Mouse (Mus musculus) intestine, embryonic 16.5 days (tissue): ENCODE results near the gene Naa38. TPM values are rescaled to one million over a fixed set of nuclear protein-coding genes. Genes with fewer than 3 reads are reported as not detected.
A peak's percentile ranks its signal among the peaks of the same experiment; 100 is the strongest.

Experiments
- ATAC-seq: fragments of 200-750 bp; cut with Nextera tagmentation; 2 replicates; pipeline ENCODE4 v1.8.0; 2017; ENCODE audit warnings: moderate TSS enrichment, moderate library complexity
- H3K27ac ChIP-seq: fragments of 300-500 bp; sonication (generic); 2 replicates; pipeline ENCODE4 v1.5.1; 2014; ENCODE audit warnings: mild to moderate bottlenecking, low read length
- H3K27me3 ChIP-seq: fragments of 300-500 bp; sonication (generic); replicated peaks from 2 replicates; pipeline ENCODE4 v1.6.1; 2014; ENCODE audit warnings: low read length, control low read depth, mixed read lengths; ENCODE audit not compliant: control insufficient read depth, insufficient read depth
- H3K36me3 ChIP-seq: fragments of 300-500 bp; sonication (generic); 2 replicates; pipeline ENCODE4 v1.6.1; 2014; ENCODE audit warnings: low read length, control low read depth; ENCODE audit not compliant: control insufficient read depth, insufficient read depth
- H3K4me1 ChIP-seq: fragments of 300-500 bp; sonication (generic); 2 replicates; pipeline ENCODE4 v1.6.1; 2014; ENCODE audit warnings: low read length, control low read depth, mixed read lengths; ENCODE audit not compliant: control insufficient read depth, insufficient read depth
- H3K4me2 ChIP-seq: fragments of 300-500 bp; sonication (generic); 2 replicates; pipeline ENCODE4 v1.6.1; 2014; ENCODE audit warnings: low read depth, low read length, control low read depth
- H3K4me3 ChIP-seq: fragments of 300-500 bp; sonication (generic); 2 replicates; pipeline ENCODE4 v1.5.1; 2014; ENCODE audit warnings: mild to moderate bottlenecking, low read length
- H3K9ac ChIP-seq: fragments of 300-500 bp; sonication (generic); 2 replicates; pipeline ENCODE4 v1.6.1; 2014; ENCODE audit warnings: low read depth, low read length
- H3K9me3 ChIP-seq: fragments of 300-500 bp; sonication (generic); 2 replicates; pipeline ENCODE4 v1.6.1; 2016; ENCODE audit warnings: low read length, control low read depth; ENCODE audit not compliant: control insufficient read depth
- WGBS: fragments of 180-500 bp; shearing (Covaris S2); extraction: QIAGEN DNeasy Blood & Tissue Kit; methylation state at CpG from one replicate; pipeline ENCODE4 v1.1.7; 2014; 5-methylcytosine and 5-hydroxymethylcytosine counted together
- polyA plus RNA-seq: library from polyadenylated mRNA; unstranded; fragments of >200 nt; fragmentation: Nextera tagmentation; extraction: Ambion mirVana; gene quantifications from 2 replicates; pipeline ENCODE4 v1.2.1, GENCODE M21; 2015

The Naa38 gene
- polyA plus RNA-seq, 1 experiment from 2014 or later: 170 TPM

DNA sequence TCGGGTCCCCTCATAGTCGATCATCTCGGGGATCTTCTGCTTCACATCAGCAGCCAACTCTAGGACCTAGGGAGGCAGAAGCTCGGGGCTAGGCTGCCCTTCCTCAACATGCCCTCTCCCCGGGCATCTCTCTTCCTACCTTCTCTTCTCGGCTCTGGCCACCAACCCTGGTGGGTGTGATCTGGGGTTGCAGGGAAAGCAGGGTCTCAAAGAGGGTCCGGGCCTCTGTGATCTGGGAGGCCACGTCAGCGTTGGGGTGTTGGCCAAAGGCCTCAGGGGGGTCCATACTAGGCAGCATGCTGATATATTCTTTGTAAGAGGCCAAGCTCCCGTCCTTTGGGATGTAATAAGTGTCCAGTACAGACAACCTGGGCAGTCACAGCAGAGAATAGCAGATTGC is 27.6 kb downstream of the Naa38 start:
- H3K4me2 ChIP-seq: 0 out of 2 replicates have a peak overlapping the region, but pooled peaks have one; percentile 21

GRCm38 (mm10) chr11:69423885-69424284 is 28.6 kb downstream of the Naa38 start:
- Histone ChIP-seq H3K9me3 (no peaks in the 10 kb centered on the region), H3K27ac (peak overlapping the region; percentile 43), H3K4me3 (no peak overlapping the region), H3K4me2 (0 out of 2 replicates have a peak overlapping the region, but pooled peaks have one; percentile 18), H3K27me3 (peaks cover 6% of the 10 kb centered on the region; the same call in 1 of the 2 replicates), H3K36me3 (no peaks in the 10 kb centered on the region), H3K9ac (0 out of 2 replicates have a peak overlapping the region, but pooled peaks have one; percentile 11), H3K4me1 (peaks cover 13% of the 10 kb centered on the region)
- peak; percentile 56 for ATAC-seq
- 50% methylated on average over 6 of the region's 6 CpGs for WGBS

More for the DNA sequence above, 27.6 kb downstream of the Naa38 start:
- Histone ChIP-seq H3K4me3 (no peak overlapping the region), H3K27me3 (peaks cover 6% of the 10 kb centered on the region; the same call in 1 of the 2 replicates), H3K9me3 (no peaks in the 10 kb centered on the region), H3K9ac (no peak overlapping the region), H3K27ac (no peak overlapping the region), H3K4me1 (peaks cover 12% of the 10 kb centered on the region; the same call in 1 of the 2 replicates), H3K36me3 (no peaks in the 10 kb centered on the region)
- ATAC-seq: no peak
- 92% methylated on average over 10 of the region's 10 CpGs for WGBS

GRCm38 (mm10) chr11:69426246-69426645 is 31.0 kb downstream of the Naa38 start:
- no peak for ATAC-seq
- H3K9me3 ChIP-seq: no peaks in the 10 kb centered on the region
- no peak overlapping the region for H3K27ac ChIP-seq
- H3K4me2 ChIP-seq: no peak overlapping the region
- H3K27me3 ChIP-seq: peaks cover 4% of the 10 kb centered on the region; the same call in 1 of the 2 replicates
- no peaks in the 10 kb centered on the region for H3K36me3 ChIP-seq
- H3K4me1 ChIP-seq: peaks cover 13% of the 10 kb centered on the region
- no peak overlapping the region for H3K9ac ChIP-seq
- 80% methylated on average over 2 of the region's 2 CpGs for WGBS
- no peak overlapping the region for H3K4me3 ChIP-seq

- peak; percentile 51 for ATAC-seq
- no peak overlapping the region for H3K4me3 ChIP-seq
- H3K27me3 ChIP-seq: no peaks in the 10 kb centered on the region
- H3K9ac ChIP-seq: no peak overlapping the region
- H3K36me3 ChIP-seq: no peaks in the 10 kb centered on the region
- no peak overlapping the region for H3K4me2 ChIP-seq
- no peak overlapping the region for H3K27ac ChIP-seq
- 14% methylated on average over 4 of the region's 4 CpGs for WGBS
- no peaks in the 10 kb centered on the region for H3K9me3 ChIP-seq
- peaks cover 15% of the 10 kb centered on the region for H3K4me1 ChIP-seq
These were observed 33.5 kb downstream of the Naa38 start for GRCm38 (mm10) chr11:69428751-69429150.

DNA sequence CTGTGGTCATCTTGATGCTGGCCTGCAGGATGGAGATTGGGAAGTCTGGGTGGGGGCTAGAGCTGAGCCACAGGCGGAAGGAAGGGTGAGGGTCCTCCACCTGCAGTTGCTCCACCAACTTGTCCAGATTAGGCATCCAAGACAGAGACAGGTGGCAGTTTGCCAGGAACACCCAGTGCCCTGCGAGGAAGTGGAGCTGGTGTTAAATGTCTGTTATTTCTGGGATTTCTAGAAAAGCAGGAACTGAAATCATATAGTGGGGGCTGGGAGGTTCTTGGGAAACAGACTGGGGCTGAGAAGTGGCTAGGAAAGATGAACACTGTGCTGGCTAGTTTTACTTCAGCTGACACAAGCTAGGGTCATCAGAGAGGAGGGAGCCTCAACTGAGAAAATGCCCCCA is 34.0 kb downstream of the Naa38 start:
- Histone ChIP-seq H3K4me3 (no peak overlapping the region), H3K9me3 (no peaks in the 10 kb centered on the region), H3K27me3 (no peaks in the 10 kb centered on the region), H3K36me3 (no peaks in the 10 kb centered on the region), H3K9ac (no peak overlapping the region), H3K4me1 (peaks cover 12% of the 10 kb centered on the region), H3K27ac (no peak overlapping the region), H3K4me2 (no peak overlapping the region)
- 34% methylated on average over 2 of the region's 2 CpGs for WGBS
- no peak for ATAC-seq

DNA sequence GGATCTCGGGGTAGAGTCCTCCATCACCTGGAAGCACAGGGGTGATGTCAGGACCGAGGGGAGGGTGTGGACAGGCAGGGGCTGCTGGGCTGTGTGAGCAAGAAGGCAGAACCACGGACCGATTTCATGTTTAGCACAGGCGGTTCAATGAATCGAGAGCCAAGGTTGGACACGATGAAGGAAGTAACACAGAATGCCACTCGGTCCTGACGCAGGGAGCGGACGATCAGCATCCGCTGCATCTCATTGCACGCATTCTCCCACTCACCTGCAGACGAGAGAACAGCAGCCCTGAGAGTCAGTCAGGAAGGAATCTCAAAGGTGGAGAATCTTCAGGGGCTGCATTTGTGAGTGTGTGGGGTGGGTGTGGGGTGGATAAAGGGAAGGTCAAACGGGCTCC is 35.3 kb downstream of the Naa38 start:
- no peaks in the 10 kb centered on the region for H3K36me3 ChIP-seq
- no peaks in the 10 kb centered on the region for H3K27me3 ChIP-seq
- H3K9me3 ChIP-seq: no peaks in the 10 kb centered on the region
- no peak overlapping the region for H3K9ac ChIP-seq
- H3K27ac ChIP-seq: no peak overlapping the region
- no peak for ATAC-seq
- no peak overlapping the region for H3K4me3 ChIP-seq
- no peak overlapping the region for H3K4me2 ChIP-seq
- H3K4me1 ChIP-seq: peaks cover 12% of the 10 kb centered on the region
- WGBS: 91% methylated on average over 15 of the region's 15 CpGs

DNA sequence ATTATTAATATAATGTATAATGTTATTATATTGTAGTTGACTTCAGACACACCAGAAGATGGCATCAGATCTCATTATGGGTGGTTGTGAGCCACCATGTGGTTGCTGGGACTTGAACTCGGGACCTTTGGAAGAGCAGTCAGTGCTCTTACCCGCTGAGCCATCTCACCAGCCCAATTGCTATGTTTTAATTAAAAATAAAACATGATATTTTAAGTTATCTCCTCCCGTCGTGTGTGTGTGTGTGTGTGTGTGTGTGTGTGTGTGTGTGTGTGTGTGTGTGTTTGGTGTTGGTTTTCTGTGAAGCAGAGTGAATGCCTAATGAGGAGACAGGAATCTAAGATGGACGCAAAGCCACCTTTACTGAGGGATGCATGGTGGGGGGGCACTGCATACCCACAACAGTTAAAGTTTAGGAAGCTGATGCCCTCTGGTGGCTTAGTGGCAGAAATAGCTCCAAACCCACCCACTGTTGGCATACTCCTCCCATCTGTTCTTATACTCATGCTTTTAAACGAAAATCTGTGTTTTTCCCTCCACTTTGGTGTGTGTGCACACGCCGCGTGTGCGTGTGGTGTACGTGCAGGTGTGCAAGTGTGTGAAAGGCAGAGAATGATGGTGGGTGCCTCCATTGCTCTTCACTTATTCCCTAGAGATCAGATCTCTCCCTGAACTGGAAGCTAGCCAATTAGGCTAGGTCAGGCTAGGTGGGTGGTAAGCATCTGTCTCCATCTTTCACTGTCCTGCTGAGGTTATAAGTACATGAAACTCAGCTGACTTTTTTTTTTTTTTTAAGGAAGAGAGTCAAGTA is 36.7 kb downstream of the Naa38 start:
- peak; percentile 66 for ATAC-seq
- Histone ChIP-seq H3K36me3 (no peaks in the 10 kb centered on the region), H3K9ac (no peak overlapping the region), H3K27me3 (no peaks in the 10 kb centered on the region), H3K9me3 (no peaks in the 10 kb centered on the region), H3K4me3 (no peak overlapping the region), H3K4me2 (no peak overlapping the region), H3K4me1 (peaks cover 12% of the 10 kb centered on the region), H3K27ac (no peak overlapping the region)
- WGBS: 27% methylated on average over 11 of the region's 11 CpGs

DNA sequence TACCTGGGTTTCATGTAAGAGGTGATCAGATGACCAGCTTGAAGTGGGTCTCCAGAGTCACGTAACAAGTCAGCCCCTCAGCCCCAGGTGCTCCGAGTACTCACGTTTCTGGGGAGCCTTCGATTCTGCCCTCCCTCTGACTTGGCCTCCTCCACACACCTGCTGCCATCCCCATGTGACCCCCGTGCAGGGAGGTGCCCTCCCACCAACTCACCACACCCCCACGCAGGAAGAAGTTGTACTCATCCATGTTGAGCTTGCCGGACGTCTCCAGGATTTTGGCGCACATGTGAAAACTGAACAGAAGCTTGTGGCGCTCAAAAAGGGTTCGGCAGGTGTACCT is 37.3 kb downstream of the Naa38 start:
- Histone ChIP-seq H3K4me3 (no peak overlapping the region), H3K9ac (no peak overlapping the region), H3K4me1 (peaks cover 12% of the 10 kb centered on the region), H3K36me3 (no peaks in the 10 kb centered on the region), H3K9me3 (no peaks in the 10 kb centered on the region), H3K4me2 (no peak overlapping the region), H3K27ac (no peak overlapping the region), H3K27me3 (no peaks in the 10 kb centered on the region)
- WGBS: 74% methylated on average over 11 of the region's 11 CpGs
- no peak for ATAC-seq

DNA sequence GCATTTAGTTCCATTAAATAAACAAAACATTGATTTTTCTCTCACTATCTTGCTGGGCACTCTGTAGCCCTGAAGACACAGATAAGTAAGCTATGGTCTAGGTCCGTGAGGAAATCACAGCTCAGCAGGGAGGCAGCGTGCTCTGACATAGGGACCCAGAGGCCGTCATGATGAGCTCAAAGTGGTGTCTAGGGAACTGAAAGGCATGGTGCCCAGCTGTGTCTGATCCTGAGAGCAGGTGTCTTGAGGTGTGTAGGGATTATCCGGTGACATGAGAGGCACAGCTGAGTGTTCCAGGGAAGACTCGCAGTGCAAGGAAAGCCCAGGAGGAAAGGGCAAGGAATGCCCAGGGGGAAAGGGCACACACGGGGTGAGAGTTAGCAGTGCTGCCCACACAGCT is 37.9 kb downstream of the Naa38 start:
- no peak overlapping the region for H3K9ac ChIP-seq
- WGBS: 63% methylated on average over 6 of the region's 6 CpGs

More for the DNA sequence above, 37.9 kb downstream of the Naa38 start:
- H3K4me1 ChIP-seq: peaks cover 12% of the 10 kb centered on the region
- H3K36me3 ChIP-seq: no peaks in the 10 kb centered on the region
- ATAC-seq: no peak
- no peak overlapping the region for H3K4me2 ChIP-seq
- no peak overlapping the region for H3K27ac ChIP-seq
- H3K4me3 ChIP-seq: no peak overlapping the region
- no peaks in the 10 kb centered on the region for H3K9me3 ChIP-seq
- H3K27me3 ChIP-seq: no peaks in the 10 kb centered on the region
